Comparison of ENCODE assay signal across 8 mouse cellular contexts in the genomic region with DNA sequence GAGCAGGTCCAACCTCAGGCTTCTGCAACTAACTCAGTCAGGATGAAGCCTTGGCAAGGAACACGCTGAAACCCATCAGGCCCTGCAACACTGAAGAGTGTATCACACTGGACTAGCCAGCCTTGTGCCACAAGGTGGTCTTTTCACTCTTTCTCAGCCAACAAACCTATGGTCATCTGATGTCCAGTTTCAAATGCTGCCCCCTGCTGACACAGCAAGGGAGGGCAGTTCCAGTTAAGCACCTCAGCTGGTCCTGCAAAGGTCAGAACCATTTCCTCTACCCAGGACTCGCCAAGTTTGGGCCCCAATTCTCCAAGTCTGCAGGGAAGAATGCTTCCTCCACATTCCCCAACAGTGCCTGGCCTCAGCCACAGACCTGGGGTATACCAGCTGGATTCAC. TPM values are rescaled to one million over a fixed set of nuclear protein-coding genes. Genes with fewer than 3 reads are reported as not detected.
DNase-seq lines count a peak whose midpoint lies in the region; ATAC-seq and TF ChIP-seq lines count a peak whose summit lies in the region.

No protein-coding gene starts in this region.

- peak overlapping the region; percentile 93 for H3K4me3 ChIP-seq in heart, embryonic 13.5 days
- peak overlapping the region; percentile 83 for H3K4me3 ChIP-seq in kidney, postnatal 0 days (replicated peaks; ENCODE audit: low read depth, low read length)
- peak overlapping the region; percentile 83; the same call in 1 of the 2 replicates for H3K4me3 ChIP-seq in stomach, embryonic 15.5 days (replicated peaks)

- H3K4me1 ChIP-seq in heart, embryonic 13.5 days, result peaks cover 58% of the 10 kb centered on the region
- peaks cover 20% of the 10 kb centered on the region for H3K4me1 ChIP-seq in kidney, postnatal 0 days (replicated peaks; ENCODE audit: insufficient read depth, low read length)
- H3K4me1 ChIP-seq in stomach, embryonic 15.5 days, result peaks cover 22% of the 10 kb centered on the region; the same call in 1 of the 2 replicates

- no peaks in the 10 kb centered on the region for H3K9me3 ChIP-seq in heart, embryonic 13.5 days
- H3K9me3 ChIP-seq in kidney, postnatal 0 days (replicated peaks; ENCODE audit: low read length), result no peaks in the 10 kb centered on the region
- no peaks in the 10 kb centered on the region for H3K9me3 ChIP-seq in stomach, embryonic 15.5 days

- H3K27ac ChIP-seq in heart, embryonic 13.5 days (replicated peaks), result no peak overlapping the region
- 0 out of 2 replicates have a peak overlapping the region, but pooled peaks have one; percentile 2 for H3K27ac ChIP-seq in kidney, postnatal 0 days
- peak overlapping the region; percentile 28; the same call in 1 of the 2 replicates for H3K27ac ChIP-seq in stomach, embryonic 15.5 days

- ATAC-seq in heart, embryonic 13.5 days (ENCODE audit: extremely low read depth, insufficient number of reproducible peaks, low FRiP score, low TSS enrichment), result no peak
- ATAC-seq in kidney, postnatal 0 days (replicated peaks; ENCODE audit: low FRiP score, low read depth), result no peak
- ATAC-seq in stomach, embryonic 15.5 days (ENCODE audit: insufficient read depth, low FRiP score, low read depth), result no peak

- peak; percentile 31 for DNase-seq in ovary, postnatal 14 days (ENCODE audit: low spot score)
- DNase-seq in ovary, postnatal 10 days (ENCODE audit: low spot score), result no peak
- DNase-seq in brain, adult 2 months (ENCODE audit: low read depth, low spot score), result peak; percentile 27
- DNase-seq in kidney, postnatal 0 days (ENCODE audit: low spot score), result peak; percentile 69
- peak; percentile 44 for DNase-seq in lung, postnatal 25 days (ENCODE audit: low spot score)
- no peak for DNase-seq in frontal cortex, postnatal 25 days (ENCODE audit: low spot score in 2 of 2)

- H3K36me3 ChIP-seq in heart, embryonic 13.5 days, result peaks cover 44% of the 10 kb centered on the region
- peaks cover 34% of the 10 kb centered on the region for H3K36me3 ChIP-seq in kidney, postnatal 0 days (ENCODE audit: insufficient read depth, low read length)
- H3K36me3 ChIP-seq in stomach, embryonic 15.5 days, result peaks cover 39% of the 10 kb centered on the region

- peak; percentile 79 for TF ChIP-seq CTCF in kidney, postnatal 0 days (IDR thresholded peaks at IDR 0.05; ENCODE audit: low read depth)

- peak overlapping the region; percentile 87 for H3K4me2 ChIP-seq in heart, embryonic 13.5 days
- H3K4me2 ChIP-seq in kidney, postnatal 0 days (ENCODE audit: low read length), result peak overlapping the region; percentile 62
- peak overlapping the region; percentile 75; the same call in 1 of the 2 replicates for H3K4me2 ChIP-seq in stomach, embryonic 15.5 days

- H3K27me3 ChIP-seq in heart, embryonic 13.5 days (replicated peaks), result no peaks in the 10 kb centered on the region
- no peaks in the 10 kb centered on the region for H3K27me3 ChIP-seq in kidney, postnatal 0 days (ENCODE audit: insufficient read depth, low read length)
- no peaks in the 10 kb centered on the region for H3K27me3 ChIP-seq in stomach, embryonic 15.5 days (replicated peaks)

- 49% methylated on average over 2 of the region's 2 CpGs for WGBS in heart, embryonic 13.5 days
- WGBS in kidney, postnatal 0 days, result 29% methylated on average over 2 of the region's 2 CpGs
- 44% methylated on average over 2 of the region's 2 CpGs for WGBS in stomach, embryonic 15.5 days

- H3K9ac ChIP-seq in heart, embryonic 13.5 days, result peak overlapping the region; percentile 92
- 0 out of 2 replicates have a peak overlapping the region, but pooled peaks have one; percentile 31 for H3K9ac ChIP-seq in kidney, postnatal 0 days (ENCODE audit: low read depth, low read length)
- no peak overlapping the region for H3K9ac ChIP-seq in stomach, embryonic 15.5 days

RNA-seq across cellular contexts. Expression of a gene that starts 8.5 kb away (rescaled TPM):
- 53.2 and 54.8 TPM in 2 replicates for polyA plus RNA-seq in heart, embryonic 13.5 days (2015; fragmentation: Nextera tagmentation; extraction: Ambion mirVana)
- 63.0 and 77.4 TPM in 2 replicates for polyA plus RNA-seq in kidney, postnatal 0 days (2015; fragmentation: Nextera tagmentation; extraction: Ambion mirVana)
- polyA plus RNA-seq in stomach, embryonic 15.5 days (2015; fragmentation: Nextera tagmentation; extraction: Ambion mirVana), result 69.1 and 76.4 TPM in 2 replicates

RNA-seq across cellular contexts. Expression of a gene that starts 16.1 kb away (rescaled TPM):
- polyA plus RNA-seq in heart, embryonic 13.5 days (2015; fragmentation: Nextera tagmentation; extraction: Ambion mirVana), result 0.45 TPM in 1 of 2 replicates, not detected in the other
- 10.0 and 10.9 TPM in 2 replicates for polyA plus RNA-seq in kidney, postnatal 0 days (2015; fragmentation: Nextera tagmentation; extraction: Ambion mirVana)
- polyA plus RNA-seq in stomach, embryonic 15.5 days (2015; fragmentation: Nextera tagmentation; extraction: Ambion mirVana), result 7.9 and 8.7 TPM in 2 replicates

Comparison
In these comparisons a context has a peak if more than half of its experiments do, and no peak if none do; other contexts are left out.
1. DNase-seq: peak in ovary, postnatal 14 days (single experiment), brain, adult 2 months (single experiment), kidney, postnatal 0 days (single experiment) and lung, postnatal 25 days (single experiment); none in ovary, postnatal 10 days (single experiment) and frontal cortex, postnatal 25 days (0 of 2).
2. Peak in every context shown above with its lines, with median percentiles within 50 percentile points of each other: H3K4me2 ChIP-seq and H3K4me3 ChIP-seq.